Mouse (Mus musculus): ENCODE results near the gene Snx27. TPM values are rescaled to one million over a fixed set of nuclear protein-coding genes. Genes with fewer than 3 reads are reported as not detected.

The Snx27 gene
- polyA plus RNA-seq, 1 experiment: 16.4 TPM

DNA sequence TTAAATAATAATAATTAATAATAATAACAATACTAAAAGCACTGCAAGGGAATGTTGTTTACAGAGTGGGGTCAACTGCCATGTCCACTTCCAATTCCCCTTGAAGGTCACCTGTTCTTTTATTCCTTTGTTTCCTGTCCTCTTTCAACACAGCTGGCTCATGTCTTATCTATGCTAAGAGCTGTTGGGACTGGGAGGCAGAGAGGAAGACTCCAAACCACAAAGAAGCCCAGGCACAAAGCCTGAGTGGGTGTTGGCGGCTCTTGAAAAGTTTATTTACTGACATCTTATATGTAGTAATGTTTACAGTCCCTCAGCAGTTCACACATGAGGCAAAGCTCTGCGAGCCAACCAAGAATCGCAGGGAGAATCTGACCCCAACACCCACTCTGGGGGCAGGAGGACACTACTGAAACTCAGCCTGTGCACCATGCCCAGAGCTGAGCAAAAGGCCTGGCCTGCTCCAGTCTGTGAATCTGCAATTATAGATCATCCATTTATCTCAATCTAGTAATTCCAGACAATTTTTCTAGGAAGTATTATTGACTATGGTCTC is 14.8 kb upstream of the Snx27 start:
- no peak for DNase-seq
- H3K4me3 ChIP-seq (ENCODE audit: insufficient read depth, low read depth, low read length): no peak overlapping the region
- no peaks in the 10 kb centered on the region for H3K36me3 ChIP-seq (ENCODE audit: control insufficient read depth, insufficient read depth, low read length)
- H3K4me1 ChIP-seq (ENCODE audit: control insufficient read depth, insufficient read depth, low read length): peaks cover 5% of the 10 kb centered on the region; the same call in 1 of the 2 replicates
- 73% methylated on average over 3 of the region's 3 CpGs for WGBS
- no peak overlapping the region for H3K27ac ChIP-seq (ENCODE audit: insufficient read depth, low read depth, low read length)
- no peak for TF ChIP-seq CTCF (conservative IDR thresholded peaks at IDR 0.05; ENCODE audit: insufficient read depth, insufficient read length, low read depth, low read length)
- no peak for TF ChIP-seq POLR2A (IDR thresholded peaks at IDR 0.05; ENCODE audit: low read depth, low read length)
- no peaks in the 10 kb centered on the region for H3K27me3 ChIP-seq (replicated peaks; ENCODE audit: control insufficient read depth, insufficient read depth, low read length)

GRCm38 (mm10) chr3:94595871-94596287 is 13.4 kb upstream of the Snx27 start:
- TF ChIP-seq POLR2A (IDR thresholded peaks at IDR 0.05; ENCODE audit: low read depth, low read length) (no peak), CTCF (conservative IDR thresholded peaks at IDR 0.05; ENCODE audit: insufficient read depth, insufficient read length, low read depth, low read length) (no peak)
- peaks cover 3% of the 10 kb centered on the region; the same call in 1 of the 2 replicates for H3K4me1 ChIP-seq (ENCODE audit: control insufficient read depth, insufficient read depth, low read length)
- H3K27me3 ChIP-seq (replicated peaks; ENCODE audit: control insufficient read depth, insufficient read depth, low read length): no peaks in the 10 kb centered on the region
- WGBS: 91% methylated on average over 6 of the region's 6 CpGs
- H3K27ac ChIP-seq (ENCODE audit: insufficient read depth, low read depth, low read length): no peak overlapping the region
- H3K4me3 ChIP-seq (ENCODE audit: insufficient read depth, low read depth, low read length): no peak overlapping the region
- no peaks in the 10 kb centered on the region for H3K36me3 ChIP-seq (ENCODE audit: control insufficient read depth, insufficient read depth, low read length)
- DNase-seq: no peak

GRCm38 (mm10) chr3:94591066-94591465 is 8.6 kb upstream of the Snx27 start:
- H3K27ac ChIP-seq (ENCODE audit: insufficient read depth, low read depth, low read length): no peak overlapping the region
- 72% methylated on average over 5 of the region's 5 CpGs for WGBS
- DNase-seq: no peak
- H3K4me3 ChIP-seq (ENCODE audit: insufficient read depth, low read depth, low read length): no peak overlapping the region
- no peaks in the 10 kb centered on the region for H3K36me3 ChIP-seq (ENCODE audit: control insufficient read depth, insufficient read depth, low read length)
- TF ChIP-seq CTCF (conservative IDR thresholded peaks at IDR 0.05; ENCODE audit: insufficient read depth, insufficient read length, low read depth, low read length) (no peak), POLR2A (IDR thresholded peaks at IDR 0.05; ENCODE audit: low read depth, low read length) (no peak)
- H3K4me1 ChIP-seq (ENCODE audit: control insufficient read depth, insufficient read depth, low read length): no peaks in the 10 kb centered on the region
- H3K27me3 ChIP-seq (replicated peaks; ENCODE audit: control insufficient read depth, insufficient read depth, low read length): no peaks in the 10 kb centered on the region

- no peak overlapping the region for H3K27ac ChIP-seq (ENCODE audit: insufficient read depth, low read depth, low read length)
- H3K4me1 ChIP-seq (ENCODE audit: control insufficient read depth, insufficient read depth, low read length): no peaks in the 10 kb centered on the region
- H3K36me3 ChIP-seq (ENCODE audit: control insufficient read depth, insufficient read depth, low read length): no peaks in the 10 kb centered on the region
- 59% methylated on average over 5 of the region's 5 CpGs for WGBS
- TF ChIP-seq CTCF (conservative IDR thresholded peaks at IDR 0.05; ENCODE audit: insufficient read depth, insufficient read length, low read depth, low read length): no peak
- TF ChIP-seq POLR2A (IDR thresholded peaks at IDR 0.05; ENCODE audit: low read depth, low read length): no peak
- no peak overlapping the region for H3K4me3 ChIP-seq (ENCODE audit: insufficient read depth, low read depth, low read length)
- H3K27me3 ChIP-seq (replicated peaks; ENCODE audit: control insufficient read depth, insufficient read depth, low read length): no peaks in the 10 kb centered on the region
- no peak for DNase-seq
Measured at GRCm38 (mm10) chr3:94587962-94588361, 5.4 kb upstream of the Snx27 start.

GRCm38 (mm10) chr3:94582944-94583343 is 428 bp upstream of the Snx27 start:
- Histone ChIP-seq H3K27ac (ENCODE audit: insufficient read depth, low read depth, low read length) (no peak overlapping the region), H3K4me3 (ENCODE audit: insufficient read depth, low read depth, low read length) (peak overlapping the region; percentile 81; the same call in 1 of the 2 replicates), H3K27me3 (replicated peaks; ENCODE audit: control insufficient read depth, insufficient read depth, low read length) (no peaks in the 10 kb centered on the region), H3K36me3 (ENCODE audit: control insufficient read depth, insufficient read depth, low read length) (no peaks in the 10 kb centered on the region), H3K4me1 (ENCODE audit: control insufficient read depth, insufficient read depth, low read length) (peaks cover 12% of the 10 kb centered on the region)
- WGBS: 68% methylated on average over 7 of the region's 7 CpGs
- DNase-seq: no peak
- no peak for TF ChIP-seq POLR2A (IDR thresholded peaks at IDR 0.05; ENCODE audit: low read depth, low read length)
- TF ChIP-seq CTCF (conservative IDR thresholded peaks at IDR 0.05; ENCODE audit: insufficient read depth, insufficient read length, low read depth, low read length): no peak

- under 1% methylated on average over 47 of the region's 48 CpGs for WGBS
- peak; percentile 18 for DNase-seq
- TF ChIP-seq POLR2A (IDR thresholded peaks at IDR 0.05; ENCODE audit: low read depth, low read length): no peak
- TF ChIP-seq CTCF (conservative IDR thresholded peaks at IDR 0.05; ENCODE audit: insufficient read depth, insufficient read length, low read depth, low read length): no peak
- no peaks in the 10 kb centered on the region for H3K36me3 ChIP-seq (ENCODE audit: control insufficient read depth, insufficient read depth, low read length)
- peaks cover 18% of the 10 kb centered on the region for H3K4me1 ChIP-seq (ENCODE audit: control insufficient read depth, insufficient read depth, low read length)
- no peaks in the 10 kb centered on the region for H3K27me3 ChIP-seq (replicated peaks; ENCODE audit: control insufficient read depth, insufficient read depth, low read length)
- peak overlapping the region; percentile 81 for H3K4me3 ChIP-seq (ENCODE audit: insufficient read depth, low read depth, low read length)
- H3K27ac ChIP-seq (ENCODE audit: insufficient read depth, low read depth, low read length): peak overlapping the region; percentile 67; the same call in 1 of the 2 replicates
Measured at GRCm38 (mm10) chr3:94581793-94582455, 592 bp downstream of the Snx27 start.

DNA sequence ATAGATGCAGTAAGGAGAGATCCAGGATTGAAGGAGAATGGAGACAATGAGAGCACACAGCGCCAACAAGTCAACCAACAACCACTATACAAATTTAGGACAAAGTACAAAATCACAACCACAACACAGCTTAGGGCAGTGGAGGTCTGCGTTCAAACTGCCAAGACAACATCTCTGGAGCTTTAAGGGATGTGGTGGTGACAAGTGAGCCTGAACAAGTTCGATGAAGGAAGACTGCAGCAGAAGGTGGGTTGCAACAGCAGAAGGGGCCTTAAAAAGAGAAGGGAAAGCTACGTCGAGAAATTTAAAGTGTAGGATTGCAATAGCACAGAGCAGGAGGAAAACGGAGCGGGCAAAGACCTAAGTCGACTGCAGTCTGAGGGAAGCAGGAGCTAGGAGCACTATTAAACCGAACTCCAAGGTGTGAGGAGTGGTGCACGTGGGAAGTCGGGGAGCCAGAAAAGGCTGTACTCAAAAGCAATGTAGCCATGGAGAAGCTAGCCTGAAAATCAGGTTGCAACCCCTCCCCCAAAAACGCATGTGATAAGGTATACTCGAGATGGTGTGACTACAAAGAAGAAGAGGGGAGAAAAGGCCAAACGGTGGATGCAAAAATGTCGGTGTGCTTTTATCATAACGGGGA is 1.3 kb downstream of the Snx27 start:
- Histone ChIP-seq H3K27me3 (replicated peaks; ENCODE audit: control insufficient read depth, insufficient read depth, low read length) (no peaks in the 10 kb centered on the region), H3K4me3 (ENCODE audit: insufficient read depth, low read depth, low read length) (peak overlapping the region; percentile 81), H3K4me1 (ENCODE audit: control insufficient read depth, insufficient read depth, low read length) (peaks cover 18% of the 10 kb centered on the region), H3K36me3 (ENCODE audit: control insufficient read depth, insufficient read depth, low read length) (no peaks in the 10 kb centered on the region), H3K27ac (ENCODE audit: insufficient read depth, low read depth, low read length) (peak overlapping the region; percentile 0; the same call in 1 of the 2 replicates)
- no peak for TF ChIP-seq POLR2A (IDR thresholded peaks at IDR 0.05; ENCODE audit: low read depth, low read length)
- TF ChIP-seq CTCF (conservative IDR thresholded peaks at IDR 0.05; ENCODE audit: insufficient read depth, insufficient read length, low read depth, low read length): no peak
- DNase-seq: peak; percentile 25
- 8% methylated on average over 16 of the region's 16 CpGs for whole genome bisulfite sequencing
